Mouse (Mus musculus): ENCODE results near the gene Sar1a. TPM values are rescaled to one million over a fixed set of nuclear protein-coding genes. Genes with fewer than 3 reads are reported as not detected.

The Sar1a gene
- polyA plus RNA-seq, 1 experiment from 2014 or later = 227 TPM

DNA sequence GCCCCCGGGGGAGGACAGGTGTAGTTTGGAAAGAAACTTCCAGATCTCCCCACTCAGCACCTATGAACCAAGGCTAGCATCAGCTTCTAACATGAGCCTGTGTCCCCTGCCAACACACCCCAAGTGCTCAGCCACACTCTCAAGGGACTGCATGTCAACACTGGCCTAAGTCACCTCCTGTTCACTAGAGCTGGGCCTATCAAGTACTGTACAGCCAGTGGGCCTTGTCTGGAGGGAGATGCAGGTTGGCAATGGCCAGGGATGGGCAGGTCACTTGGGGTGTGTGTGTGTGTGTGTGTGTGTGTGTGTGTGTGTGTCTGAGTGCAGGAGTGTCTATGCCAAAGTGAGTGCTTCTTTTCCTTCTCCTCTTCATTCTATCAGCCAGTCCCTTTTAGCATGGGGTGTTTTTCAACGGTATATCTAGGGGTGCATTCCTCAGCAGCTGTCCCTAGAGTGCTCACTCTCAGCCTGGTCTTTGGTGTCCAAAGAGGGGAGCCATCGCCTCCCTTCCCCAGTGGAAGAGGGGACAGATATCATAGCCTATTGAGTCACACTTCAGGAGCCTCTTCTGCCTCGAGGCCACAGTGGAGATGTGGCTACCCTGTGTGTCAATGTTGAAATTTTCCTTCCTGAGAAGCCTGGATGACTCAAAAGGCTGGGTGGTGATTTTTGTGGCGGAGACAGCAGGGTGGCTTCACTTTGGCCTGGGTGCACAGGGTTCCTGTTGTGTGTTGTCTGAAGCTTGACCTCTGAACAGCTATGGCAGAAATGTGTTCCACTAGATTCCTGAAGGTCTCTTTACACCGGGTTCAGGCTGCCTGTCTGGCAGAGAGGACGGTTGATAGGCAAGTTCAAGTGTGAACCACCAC is 36.1 kb downstream of the Sar1a start:
- H3K36me3 ChIP-seq (ENCODE audit: control insufficient read depth, insufficient read depth, low read length) = no peaks in the 10 kb centered on the region
- peaks cover 6% of the 10 kb centered on the region; the same call in 1 of the 2 replicates for H3K4me1 ChIP-seq (ENCODE audit: control insufficient read depth, insufficient read depth, low read length)
- WGBS = 75% methylated on average over 7 of the region's 7 CpGs
- ATAC-seq (ENCODE audit: low FRiP score, low TSS enrichment) (no peak), DNase-seq (no peak)
- H3K4me2 ChIP-seq (ENCODE audit: low read length) = peak overlapping the region; percentile 70
- no peak overlapping the region for H3K9ac ChIP-seq (replicated peaks; ENCODE audit: low read length)
- H3K4me3 ChIP-seq (replicated peaks; ENCODE audit: low read depth, low read length) = no peak overlapping the region
- H3K27me3 ChIP-seq (ENCODE audit: control insufficient read depth, insufficient read depth, low read length) = no peaks in the 10 kb centered on the region
- H3K27ac ChIP-seq (replicated peaks; ENCODE audit: low read depth, low read length) = no peak overlapping the region
- H3K9me3 ChIP-seq (ENCODE audit: control insufficient read depth, low read length) = no peaks in the 10 kb centered on the region

DNA sequence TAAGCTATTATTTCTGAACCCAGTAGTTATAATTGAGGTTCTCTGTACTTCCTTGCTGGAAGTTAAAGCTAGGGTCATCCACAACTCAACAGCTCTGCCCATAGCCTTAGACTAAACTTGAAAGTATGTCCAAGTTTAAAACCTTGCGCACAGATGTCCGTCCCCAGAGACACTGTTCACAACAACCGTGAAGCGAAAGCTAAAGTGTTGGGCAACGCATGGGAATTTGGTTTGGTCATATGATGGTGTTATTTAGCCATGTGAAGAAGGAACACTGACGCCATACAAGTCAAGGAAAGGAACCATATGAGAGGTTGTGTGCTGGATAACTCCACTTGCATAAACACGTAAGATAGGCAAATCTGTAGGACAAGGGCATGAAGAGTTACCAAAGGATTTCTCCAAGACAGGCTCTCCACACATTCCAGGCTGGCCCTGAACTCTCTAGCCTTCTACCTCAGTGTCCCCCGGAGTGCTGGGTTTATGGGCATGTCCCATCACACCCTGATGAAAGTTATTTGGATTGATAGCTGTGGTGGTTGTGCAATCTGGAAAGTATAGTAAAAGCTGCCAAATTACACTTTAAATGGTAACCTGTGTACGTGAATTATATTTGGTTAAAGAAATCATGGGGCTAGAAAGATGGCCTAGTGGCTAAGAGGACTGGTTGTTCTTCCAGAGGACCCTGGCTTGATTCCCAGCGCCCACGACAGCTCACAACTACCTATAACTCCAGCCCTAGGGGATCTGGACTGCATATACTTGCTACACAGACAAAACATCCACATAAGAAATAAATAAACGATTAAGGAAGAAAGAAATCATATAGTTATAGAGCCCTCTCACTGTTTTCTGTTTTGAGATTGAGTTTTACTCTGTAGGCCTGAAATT is 37.6 kb downstream of the Sar1a start:
- peaks cover 6% of the 10 kb centered on the region; the same call in 1 of the 2 replicates for H3K4me1 ChIP-seq (ENCODE audit: control insufficient read depth, insufficient read depth, low read length)
- H3K4me2 ChIP-seq (ENCODE audit: low read length) = no peak overlapping the region
- H3K4me3 ChIP-seq (replicated peaks; ENCODE audit: low read depth, low read length) = no peak overlapping the region
- ATAC-seq (ENCODE audit: low FRiP score, low TSS enrichment) (no peak), DNase-seq (no peak)
- no peaks in the 10 kb centered on the region for H3K9me3 ChIP-seq (ENCODE audit: control insufficient read depth, low read length)
- no peak overlapping the region for H3K9ac ChIP-seq (replicated peaks; ENCODE audit: low read length)
- WGBS = 92% methylated on average over 12 of the region's 12 CpGs
- no peak overlapping the region for H3K27ac ChIP-seq (replicated peaks; ENCODE audit: low read depth, low read length)
- H3K36me3 ChIP-seq (ENCODE audit: control insufficient read depth, insufficient read depth, low read length) = no peaks in the 10 kb centered on the region
- no peaks in the 10 kb centered on the region for H3K27me3 ChIP-seq (ENCODE audit: control insufficient read depth, insufficient read depth, low read length)

DNA sequence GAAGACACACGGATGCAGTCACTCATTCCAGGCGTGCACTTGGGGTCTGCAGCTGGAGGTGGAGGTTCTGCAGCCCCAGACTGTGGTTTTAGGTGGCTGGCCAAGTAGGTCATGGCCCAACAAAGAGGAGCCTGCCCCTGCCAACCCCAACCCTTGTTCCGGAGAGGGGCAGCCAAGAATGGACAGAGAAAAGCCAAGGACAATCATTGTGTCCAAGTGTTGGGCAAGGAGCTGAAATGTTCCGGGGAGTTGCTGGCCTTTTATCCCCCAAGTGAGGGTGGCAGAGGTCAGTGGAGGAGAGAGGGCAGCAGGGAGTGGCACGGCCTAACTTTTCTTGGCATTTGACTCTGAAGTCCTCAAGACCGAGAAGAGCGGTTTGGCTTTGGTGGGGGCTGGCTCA is 40.2 kb downstream of the Sar1a start:
- H3K36me3 ChIP-seq (ENCODE audit: control insufficient read depth, insufficient read depth, low read length) = no peaks in the 10 kb centered on the region
- H3K4me1 ChIP-seq (ENCODE audit: control insufficient read depth, insufficient read depth, low read length) = peaks cover 6% of the 10 kb centered on the region; the same call in 1 of the 2 replicates
- 92% methylated on average over 7 of the region's 7 CpGs for WGBS

DNA sequence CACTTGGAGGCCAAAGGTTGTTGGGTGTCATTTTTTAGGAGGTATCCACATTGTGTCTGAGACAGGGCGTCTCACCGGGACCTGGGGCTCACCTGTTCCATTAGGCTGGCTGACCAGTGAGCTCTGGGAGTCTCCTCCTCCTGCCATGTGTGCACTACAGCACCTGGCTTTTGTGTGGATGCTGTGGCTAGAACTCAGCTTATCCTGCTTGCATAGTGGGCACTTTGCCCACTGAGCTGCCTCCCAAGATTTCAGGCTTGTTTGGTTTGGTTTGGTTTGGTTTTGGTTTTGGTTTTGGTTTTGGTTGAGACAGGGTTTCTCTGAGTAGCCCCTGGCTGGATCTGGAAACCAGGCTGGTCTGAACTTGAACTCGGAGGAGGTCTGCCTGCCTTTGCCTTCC is 42.1 kb downstream of the Sar1a start:
- Histone ChIP-seq H3K4me1 (ENCODE audit: control insufficient read depth, insufficient read depth, low read length) (no peaks in the 10 kb centered on the region), H3K36me3 (ENCODE audit: control insufficient read depth, insufficient read depth, low read length) (no peaks in the 10 kb centered on the region), H3K9me3 (ENCODE audit: control insufficient read depth, low read length) (no peaks in the 10 kb centered on the region), H3K9ac (replicated peaks; ENCODE audit: low read length) (no peak overlapping the region), H3K27me3 (ENCODE audit: control insufficient read depth, insufficient read depth, low read length) (no peaks in the 10 kb centered on the region), H3K4me2 (ENCODE audit: low read length) (no peak overlapping the region), H3K27ac (replicated peaks; ENCODE audit: low read depth, low read length) (no peak overlapping the region), H3K4me3 (replicated peaks; ENCODE audit: low read depth, low read length) (no peak overlapping the region)
- ATAC-seq (ENCODE audit: low FRiP score, low TSS enrichment) (no peak), DNase-seq (no peak)
- WGBS = 85% methylated on average over 3 of the region's 3 CpGs

More for the DNA sequence above, 40.2 kb downstream of the Sar1a start:
- no peak overlapping the region for H3K9ac ChIP-seq (replicated peaks; ENCODE audit: low read length)
- ATAC-seq (ENCODE audit: low FRiP score, low TSS enrichment) (no peak), DNase-seq (no peak)
- no peak overlapping the region for H3K27ac ChIP-seq (replicated peaks; ENCODE audit: low read depth, low read length)
- H3K27me3 ChIP-seq (ENCODE audit: control insufficient read depth, insufficient read depth, low read length) = no peaks in the 10 kb centered on the region
- no peak overlapping the region for H3K4me3 ChIP-seq (replicated peaks; ENCODE audit: low read depth, low read length)
- H3K9me3 ChIP-seq (ENCODE audit: control insufficient read depth, low read length) = no peaks in the 10 kb centered on the region
- no peak overlapping the region for H3K4me2 ChIP-seq (ENCODE audit: low read length)

DNA sequence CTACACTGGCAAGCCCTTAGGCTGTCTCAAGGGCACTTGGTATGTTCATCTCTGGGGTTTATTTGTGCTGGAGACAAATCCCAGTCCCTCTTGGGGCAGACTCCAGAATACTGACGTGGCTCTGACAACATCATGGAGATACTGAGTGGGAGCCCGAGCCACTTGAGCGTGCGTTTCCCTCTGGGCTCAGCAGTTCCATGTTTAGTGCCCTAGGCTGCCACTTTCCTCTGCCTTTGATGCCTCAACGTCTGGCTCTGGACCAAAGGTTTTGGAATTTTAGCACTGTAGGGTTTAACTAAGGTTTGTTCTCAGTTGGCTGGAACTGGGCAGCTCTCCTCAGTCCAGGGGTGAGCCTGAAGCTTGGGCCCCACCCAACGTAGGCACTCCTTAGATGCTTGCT is 43.2 kb downstream of the Sar1a start:
- Histone ChIP-seq H3K9ac (replicated peaks; ENCODE audit: low read length) (no peak overlapping the region), H3K9me3 (ENCODE audit: control insufficient read depth, low read length) (no peaks in the 10 kb centered on the region), H3K27ac (replicated peaks; ENCODE audit: low read depth, low read length) (no peak overlapping the region), H3K36me3 (ENCODE audit: control insufficient read depth, insufficient read depth, low read length) (no peaks in the 10 kb centered on the region), H3K27me3 (ENCODE audit: control insufficient read depth, insufficient read depth, low read length) (no peaks in the 10 kb centered on the region), H3K4me3 (replicated peaks; ENCODE audit: low read depth, low read length) (no peak overlapping the region), H3K4me1 (ENCODE audit: control insufficient read depth, insufficient read depth, low read length) (no peaks in the 10 kb centered on the region), H3K4me2 (ENCODE audit: low read length) (no peak overlapping the region)
- ATAC-seq (ENCODE audit: low FRiP score, low TSS enrichment) = no peak
- WGBS = 77% methylated on average over 6 of the region's 6 CpGs
- no peak for DNase-seq

DNA sequence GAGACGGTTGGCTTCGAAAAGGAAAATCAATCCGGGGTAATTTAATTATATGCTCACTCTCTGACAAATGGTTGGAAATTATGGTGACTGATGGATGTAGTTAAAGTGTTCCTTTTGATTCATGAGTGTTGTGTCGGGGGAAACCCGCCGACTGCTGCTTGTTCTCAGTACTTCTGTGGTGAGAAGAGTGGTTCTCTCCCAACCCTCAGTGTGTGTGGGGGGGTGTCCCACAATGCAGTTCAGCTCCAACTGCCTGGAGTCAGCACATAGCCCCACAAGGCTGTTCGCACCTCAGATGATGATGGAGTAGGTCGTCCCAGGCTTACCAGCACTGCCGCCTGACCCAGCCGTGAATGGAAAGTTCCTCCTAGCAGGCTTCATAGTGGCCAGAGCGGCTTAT is 49.1 kb downstream of the Sar1a start:
- no peak for ATAC-seq (ENCODE audit: low FRiP score, low TSS enrichment)
- no peaks in the 10 kb centered on the region for H3K27me3 ChIP-seq (ENCODE audit: control insufficient read depth, insufficient read depth, low read length)
- 86% methylated on average over 11 of the region's 11 CpGs for WGBS

DNA sequence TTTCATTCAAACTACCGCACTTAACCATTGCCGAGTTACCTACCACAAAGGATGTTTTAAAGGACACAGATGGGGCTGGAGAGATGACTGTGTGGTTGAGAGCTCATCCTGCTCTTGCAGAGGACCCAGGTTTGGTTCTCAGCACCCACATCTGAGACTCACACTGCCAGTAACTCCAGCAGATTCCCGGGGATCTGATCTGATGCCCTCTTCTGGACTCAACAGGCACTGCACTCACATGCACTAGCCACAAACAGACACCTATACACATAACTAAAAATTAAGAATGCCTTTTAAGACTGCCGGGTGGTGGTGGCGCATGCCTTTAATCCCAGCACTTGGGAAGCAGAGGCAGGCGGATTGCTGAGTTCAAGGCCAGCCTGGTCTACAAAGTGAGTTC is 50.1 kb downstream of the Sar1a start:
- H3K4me2 ChIP-seq (ENCODE audit: low read length) = no peak overlapping the region
- H3K9ac ChIP-seq (replicated peaks; ENCODE audit: low read length) = no peak overlapping the region
- no peaks in the 10 kb centered on the region for H3K4me1 ChIP-seq (ENCODE audit: control insufficient read depth, insufficient read depth, low read length)
- H3K27me3 ChIP-seq (ENCODE audit: control insufficient read depth, insufficient read depth, low read length) = no peaks in the 10 kb centered on the region
- H3K9me3 ChIP-seq (ENCODE audit: control insufficient read depth, low read length) = no peaks in the 10 kb centered on the region
- H3K36me3 ChIP-seq (ENCODE audit: control insufficient read depth, insufficient read depth, low read length) = no peaks in the 10 kb centered on the region
- no peak overlapping the region for H3K27ac ChIP-seq (replicated peaks; ENCODE audit: low read depth, low read length)
- no peak for DNase-seq
- H3K4me3 ChIP-seq (replicated peaks; ENCODE audit: low read depth, low read length) = no peak overlapping the region
- ATAC-seq (ENCODE audit: low FRiP score, low TSS enrichment) = no peak
- WGBS = 97% methylated on average over 6 of the region's 6 CpGs

More for the DNA sequence above, 49.1 kb downstream of the Sar1a start:
- Histone ChIP-seq H3K4me2 (ENCODE audit: low read length) (no peak overlapping the region), H3K27ac (replicated peaks; ENCODE audit: low read depth, low read length) (no peak overlapping the region), H3K4me3 (replicated peaks; ENCODE audit: low read depth, low read length) (no peak overlapping the region), H3K9ac (replicated peaks; ENCODE audit: low read length) (no peak overlapping the region), H3K36me3 (ENCODE audit: control insufficient read depth, insufficient read depth, low read length) (no peaks in the 10 kb centered on the region), H3K4me1 (ENCODE audit: control insufficient read depth, insufficient read depth, low read length) (no peaks in the 10 kb centered on the region), H3K9me3 (ENCODE audit: control insufficient read depth, low read length) (no peaks in the 10 kb centered on the region)
- no peak for DNase-seq

DNA sequence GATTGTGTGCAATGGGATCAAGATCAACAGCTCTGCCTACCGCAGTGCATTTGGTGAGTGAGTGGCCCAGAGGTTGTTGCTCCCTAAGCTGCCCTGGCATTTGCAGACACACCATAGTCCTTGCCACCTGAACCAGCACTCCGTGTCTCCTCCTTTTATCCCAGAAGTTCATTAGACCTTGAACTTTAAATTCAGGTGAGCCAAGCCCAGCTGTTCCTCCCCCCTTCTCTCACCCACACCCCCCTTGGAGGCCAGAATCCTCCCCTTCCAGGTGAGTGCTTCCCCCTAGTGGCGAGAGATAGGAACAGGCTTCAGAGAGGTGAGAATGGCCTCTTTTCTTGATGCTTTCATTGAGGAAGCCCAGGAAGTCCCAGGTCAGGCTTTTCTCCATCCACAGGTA is 54.3 kb downstream of the Sar1a start:
- H3K9ac ChIP-seq (replicated peaks; ENCODE audit: low read length) = no peak overlapping the region
- ATAC-seq (ENCODE audit: low FRiP score, low TSS enrichment) (no peak), DNase-seq (peak; percentile 54)
- H3K4me3 ChIP-seq (replicated peaks; ENCODE audit: low read depth, low read length) = no peak overlapping the region
- WGBS = 42% methylated on average over 3 of the region's 3 CpGs
- H3K36me3 ChIP-seq (ENCODE audit: control insufficient read depth, insufficient read depth, low read length) = peaks cover 27% of the 10 kb centered on the region
- H3K27ac ChIP-seq (replicated peaks; ENCODE audit: low read depth, low read length) = no peak overlapping the region
- H3K9me3 ChIP-seq (ENCODE audit: control insufficient read depth, low read length) = no peaks in the 10 kb centered on the region
- no peak overlapping the region for H3K4me2 ChIP-seq (ENCODE audit: low read length)
- H3K4me1 ChIP-seq (ENCODE audit: control insufficient read depth, insufficient read depth, low read length) = no peaks in the 10 kb centered on the region
- H3K27me3 ChIP-seq (ENCODE audit: control insufficient read depth, insufficient read depth, low read length) = no peaks in the 10 kb centered on the region

Measured in midbrain, embryonic 14.5 days (tissue).